Mouse (Mus musculus): ENCODE measurements around the gene Pih1d1. TPM values are rescaled to one million over a fixed set of nuclear protein-coding genes. Genes with fewer than 3 reads are reported as not detected.

Gene Pih1d1
- polyA plus RNA-seq, 1 experiment = 46.9 TPM

DNA sequence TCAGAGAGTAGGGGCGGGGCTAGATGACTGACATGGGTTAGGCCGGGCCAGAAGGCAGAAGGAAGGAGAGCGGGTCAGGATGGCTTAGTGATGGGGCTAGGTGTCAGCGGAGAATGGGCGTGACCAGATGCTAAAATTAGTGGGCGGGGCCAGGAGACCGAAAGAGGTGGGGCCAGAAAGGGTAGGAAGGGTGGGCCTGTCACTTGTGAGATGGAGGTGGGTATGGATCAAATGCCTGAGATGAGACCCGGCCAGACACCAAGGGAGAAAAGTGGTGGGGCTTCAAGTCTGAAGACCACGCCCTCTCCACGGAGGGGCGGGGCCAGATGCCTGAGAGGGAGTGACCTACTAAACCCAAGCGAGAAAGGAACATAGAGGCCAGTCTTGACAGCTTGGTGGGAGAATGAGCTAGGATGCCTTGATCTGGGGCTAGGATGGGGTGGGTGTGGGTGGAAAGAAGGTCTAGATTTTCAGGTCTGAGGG, 19.5 kb upstream of the Pih1d1 start:
- Histone ChIP-seq H3K4me3 (replicated peaks; ENCODE audit: extremely low read depth, low read depth, low read length) (peak overlapping the region; percentile 14), H3K4me1 (ENCODE audit: control insufficient read depth, insufficient read depth, low read length) (peaks cover 7% of the 10 kb centered on the region; the same call in 1 of the 2 replicates)
- 22% methylated on average over 12 of the region's 12 CpGs for WGBS
- DNase-seq = no peak
- TF ChIP-seq CTCF (IDR thresholded peaks at IDR 0.05; ENCODE audit: insufficient read depth, low read length) (no peak), POLR2A (IDR thresholded peaks at IDR 0.05; ENCODE audit: borderline replicate concordance, extremely low read depth, low read depth, low read length) (no peak)

DNA sequence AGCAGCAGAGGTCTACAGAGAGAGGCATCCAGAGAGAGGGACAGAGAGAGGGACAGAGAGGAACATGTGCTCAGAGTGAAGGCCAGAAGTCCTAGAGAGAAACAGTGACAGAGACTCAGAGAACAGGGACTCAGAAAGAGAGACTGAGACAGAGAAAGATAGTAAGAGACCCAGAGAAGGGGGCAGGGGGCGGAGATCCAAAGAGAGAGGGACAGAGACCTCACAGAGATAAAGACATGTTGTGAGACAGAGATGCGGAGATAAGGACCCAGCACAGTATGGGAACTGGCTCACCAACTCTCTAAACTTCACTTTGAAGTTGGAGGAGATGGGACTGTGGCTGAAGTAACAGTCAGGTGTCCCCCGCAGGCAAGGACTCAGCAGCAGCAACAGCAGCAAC, 18.7 kb upstream of the Pih1d1 start:
- 75% methylated on average over 3 of the region's 3 CpGs for WGBS
- TF ChIP-seq CTCF (IDR thresholded peaks at IDR 0.05; ENCODE audit: insufficient read depth, low read length) (no peak), POLR2A (IDR thresholded peaks at IDR 0.05; ENCODE audit: borderline replicate concordance, extremely low read depth, low read depth, low read length) (no peak)
- no peak for DNase-seq
- H3K4me3 ChIP-seq (replicated peaks; ENCODE audit: extremely low read depth, low read depth, low read length) = peak overlapping the region; percentile 78
- 0 out of 2 replicates have a peak, but pooled peaks cover 5% of the 10 kb centered on the region for H3K4me1 ChIP-seq (ENCODE audit: control insufficient read depth, insufficient read depth, low read length)

DNA sequence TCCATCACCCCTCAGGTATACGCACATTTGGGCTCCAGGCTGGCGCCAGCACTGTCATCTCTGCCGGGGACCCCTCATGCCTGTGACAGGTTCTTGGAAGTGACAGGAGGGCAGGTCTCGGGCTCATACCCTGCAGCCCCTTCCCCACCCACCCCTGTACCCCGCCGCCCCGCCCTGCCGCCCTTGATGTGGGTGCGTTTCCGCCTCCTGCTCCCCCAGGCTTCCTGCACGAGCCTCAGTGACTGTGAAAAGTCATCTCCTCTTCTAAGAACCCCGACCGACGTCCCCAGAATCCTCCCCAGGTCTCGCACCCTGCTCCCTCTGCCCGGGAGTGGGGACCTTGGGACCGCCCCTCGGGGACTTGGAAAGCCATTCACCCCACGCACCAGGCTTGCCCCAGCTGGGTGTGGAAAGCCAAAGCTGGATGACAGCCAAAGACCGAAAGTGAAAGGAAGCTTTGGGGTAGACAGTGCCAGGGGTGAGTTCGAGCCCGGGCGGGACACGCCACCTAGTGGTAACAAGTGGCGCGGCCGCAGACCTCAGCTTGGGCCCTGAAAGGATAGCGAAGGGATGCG, 18.0 kb upstream of the Pih1d1 start, which contains the start of the genes Gm45713 and Flt3l:
Gene Gm45713, minus strand, starts transcription at position 239 of the 575 bp plus-strand sequence.
Gene Flt3l, minus strand, starts transcription at position 440 of the 575 bp plus-strand sequence.
- peak; percentile 93 for DNase-seq
- Histone ChIP-seq H3K4me1 (ENCODE audit: control insufficient read depth, insufficient read depth, low read length) (0 out of 2 replicates have a peak, but pooled peaks cover 5% of the 10 kb centered on the region), H3K4me3 (replicated peaks; ENCODE audit: extremely low read depth, low read depth, low read length) (peak within 1 kb of the TSS; percentile 78)
- under 1% methylated on average over 29 of the region's 29 CpGs for WGBS
- TF ChIP-seq CTCF (IDR thresholded peaks at IDR 0.05; ENCODE audit: insufficient read depth, low read length) (peak; percentile 76), POLR2A (IDR thresholded peaks at IDR 0.05; ENCODE audit: borderline replicate concordance, extremely low read depth, low read depth, low read length) (peak; percentile 63; the same call in 1 of the 2 replicates)

DNA sequence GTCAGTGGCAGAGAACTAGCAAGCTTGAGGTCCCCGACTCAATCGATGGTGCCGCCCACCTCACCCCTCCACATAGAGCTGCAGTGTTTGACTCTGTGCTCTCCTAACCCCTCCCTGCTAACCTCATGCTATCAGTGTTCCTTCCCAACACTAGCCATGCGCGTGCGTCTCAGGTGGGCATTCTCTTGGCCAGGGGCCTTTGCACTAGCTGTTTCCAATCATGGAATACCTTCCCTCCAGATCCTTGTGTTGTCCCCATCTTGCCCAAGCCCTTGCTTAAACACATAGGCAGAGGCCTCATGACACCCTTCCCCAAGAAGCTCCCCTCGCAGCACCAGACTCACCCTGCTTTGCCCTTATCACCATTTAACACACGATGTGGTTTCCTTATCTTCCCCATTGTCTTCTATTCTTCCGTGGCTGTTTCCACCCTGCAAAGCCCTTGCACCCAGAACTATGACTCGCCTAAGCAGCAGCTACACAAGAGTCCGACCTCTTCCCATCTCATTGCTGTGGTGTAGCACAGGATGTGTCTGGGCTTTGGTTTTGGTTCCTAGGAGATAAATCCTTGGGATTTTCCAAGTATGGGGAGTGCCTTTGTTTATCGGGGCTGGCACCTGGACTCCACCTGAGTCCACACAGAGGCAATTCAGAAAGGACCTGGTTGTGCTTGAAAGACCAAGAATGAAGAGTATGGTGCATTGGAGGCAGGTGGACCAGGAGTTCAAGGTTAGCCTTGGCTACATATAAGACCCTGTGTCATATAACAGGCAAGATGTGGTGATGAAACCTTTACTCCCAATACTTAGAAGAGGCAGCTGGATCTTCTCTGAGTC, 16.7 kb upstream of the Pih1d1 start:
- no peak overlapping the region for H3K4me3 ChIP-seq (replicated peaks; ENCODE audit: extremely low read depth, low read depth, low read length)
- 0 out of 2 replicates have a peak, but pooled peaks cover 5% of the 10 kb centered on the region for H3K4me1 ChIP-seq (ENCODE audit: control insufficient read depth, insufficient read depth, low read length)
- TF ChIP-seq CTCF (IDR thresholded peaks at IDR 0.05; ENCODE audit: insufficient read depth, low read length) = no peak
- no peak for TF ChIP-seq POLR2A (IDR thresholded peaks at IDR 0.05; ENCODE audit: borderline replicate concordance, extremely low read depth, low read depth, low read length)
- no peak for DNase-seq
- 60% methylated on average over 12 of the region's 12 CpGs for whole genome bisulfite sequencing

DNA sequence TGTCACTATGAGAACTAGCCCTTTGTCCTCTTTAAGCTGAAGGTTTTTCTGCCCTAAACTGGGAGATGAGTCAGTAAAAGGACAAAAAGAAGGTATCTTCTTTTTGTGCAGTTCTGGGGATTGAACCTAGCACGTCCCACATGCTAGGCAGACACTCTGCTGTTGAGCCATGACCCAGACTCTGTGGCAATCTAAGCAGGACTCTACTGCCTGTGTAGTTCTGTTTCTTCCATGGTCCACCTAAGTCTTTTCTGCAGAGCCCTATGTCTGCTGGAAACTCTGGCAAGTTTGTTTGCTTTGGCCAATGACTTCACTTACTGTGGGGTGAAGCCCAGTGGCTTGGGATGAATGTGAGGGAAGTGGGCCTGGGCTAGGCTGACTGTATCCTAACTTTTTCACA, 15.7 kb upstream of the Pih1d1 start:
- H3K4me1 ChIP-seq (ENCODE audit: control insufficient read depth, insufficient read depth, low read length) = 0 out of 2 replicates have a peak, but pooled peaks cover 5% of the 10 kb centered on the region
- WGBS = 85% methylated on average over 1 of the region's 1 CpGs

DNA sequence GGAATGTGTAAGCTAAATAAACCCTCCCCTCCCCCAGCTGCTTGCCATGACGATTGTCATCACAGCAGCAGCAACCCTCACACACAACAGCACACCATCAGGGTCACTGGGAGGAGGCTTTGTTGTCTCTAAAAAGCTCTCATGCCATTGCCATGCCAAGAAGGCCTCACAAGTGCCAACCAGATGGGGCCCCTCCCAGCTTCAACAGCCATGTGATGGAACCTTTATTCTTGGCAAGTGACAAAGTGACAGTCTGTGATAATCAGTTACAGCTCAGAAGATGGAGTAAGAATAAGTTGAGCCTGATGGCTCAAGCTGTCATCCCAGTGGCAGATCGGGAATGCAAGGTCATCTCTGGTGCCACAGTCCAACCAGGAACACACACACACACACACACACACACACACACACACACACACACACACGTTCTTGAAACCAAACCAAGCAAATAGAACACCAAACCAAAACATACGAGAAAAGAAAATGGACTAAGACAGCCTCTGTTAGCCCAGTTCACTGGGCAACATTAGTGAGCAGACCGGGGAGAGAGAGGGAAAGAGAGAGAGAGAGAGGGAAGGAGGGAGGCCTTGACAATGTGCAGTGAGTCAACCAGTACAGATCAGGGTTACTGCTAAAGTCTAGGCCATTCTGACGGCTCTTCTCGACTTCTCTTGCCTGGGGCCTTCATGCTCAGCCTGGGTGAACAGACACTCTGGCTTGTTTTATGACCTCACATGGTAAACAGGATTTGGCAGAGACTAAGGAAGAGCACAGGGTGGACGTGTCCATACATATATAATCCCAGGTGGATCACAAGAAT, 14.0 kb upstream of the Pih1d1 start:
- DNase-seq = no peak
- WGBS = 64% methylated on average over 8 of the region's 8 CpGs
- Histone ChIP-seq H3K4me3 (replicated peaks; ENCODE audit: extremely low read depth, low read depth, low read length) (no peak overlapping the region), H3K4me1 (ENCODE audit: control insufficient read depth, insufficient read depth, low read length) (0 out of 2 replicates have a peak, but pooled peaks cover 2% of the 10 kb centered on the region)
- TF ChIP-seq CTCF (IDR thresholded peaks at IDR 0.05; ENCODE audit: insufficient read depth, low read length) = no peak
- TF ChIP-seq POLR2A (IDR thresholded peaks at IDR 0.05; ENCODE audit: borderline replicate concordance, extremely low read depth, low read depth, low read length) = no peak

More for the DNA sequence above, 15.7 kb upstream of the Pih1d1 start:
- H3K4me3 ChIP-seq (replicated peaks; ENCODE audit: extremely low read depth, low read depth, low read length) = no peak overlapping the region
- TF ChIP-seq CTCF (IDR thresholded peaks at IDR 0.05; ENCODE audit: insufficient read depth, low read length) (no peak), POLR2A (IDR thresholded peaks at IDR 0.05; ENCODE audit: borderline replicate concordance, extremely low read depth, low read depth, low read length) (no peak)
- no peak for DNase-seq

DNA sequence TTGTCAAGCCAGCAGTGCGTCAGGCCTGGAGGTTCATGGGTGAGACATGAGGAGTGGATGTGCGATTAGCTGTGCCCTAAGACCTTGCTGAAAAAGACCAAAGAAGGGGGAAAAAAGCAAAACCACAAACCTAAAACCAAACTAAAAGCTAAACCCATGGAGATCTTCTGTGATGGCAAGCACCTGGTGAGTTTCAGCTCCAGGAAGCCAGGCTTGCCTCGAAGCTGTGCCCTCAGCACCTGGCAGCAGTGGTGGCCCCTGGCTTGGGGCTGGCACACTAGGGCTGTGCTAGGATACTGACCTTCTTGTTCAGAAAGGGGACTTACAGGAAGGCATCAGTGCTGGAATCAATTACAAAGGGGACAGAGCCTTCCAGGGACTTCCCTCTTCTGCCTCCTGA, 12.8 kb upstream of the Pih1d1 start:
- DNase-seq = no peak
- Histone ChIP-seq H3K4me1 (ENCODE audit: control insufficient read depth, insufficient read depth, low read length) (0 out of 2 replicates have a peak, but pooled peaks cover 2% of the 10 kb centered on the region), H3K4me3 (replicated peaks; ENCODE audit: extremely low read depth, low read depth, low read length) (no peak overlapping the region)
- WGBS = 81% methylated on average over 3 of the region's 3 CpGs
- TF ChIP-seq POLR2A (IDR thresholded peaks at IDR 0.05; ENCODE audit: borderline replicate concordance, extremely low read depth, low read depth, low read length) (no peak), CTCF (IDR thresholded peaks at IDR 0.05; ENCODE audit: insufficient read depth, low read length) (no peak)

DNA sequence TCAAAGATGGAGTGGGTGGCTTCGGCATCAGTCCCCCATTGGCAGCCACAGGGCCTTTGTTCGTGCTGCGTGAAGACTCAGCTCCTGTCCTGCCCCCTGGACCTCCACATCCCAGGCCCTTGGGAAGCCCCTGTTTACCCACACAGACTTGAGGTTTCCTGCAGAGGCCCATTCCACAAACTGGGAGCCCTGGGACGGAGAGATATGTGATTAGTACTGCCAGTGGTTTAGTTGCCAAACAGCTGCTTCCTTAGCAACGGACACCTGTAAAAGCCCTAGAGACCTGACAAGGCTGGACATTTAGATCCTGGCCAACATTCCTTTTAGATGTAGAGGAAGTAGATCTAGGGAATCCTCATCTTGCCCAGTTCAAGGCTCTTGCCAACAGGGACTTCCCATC, 12.2 kb upstream of the Pih1d1 start:
- Histone ChIP-seq H3K4me3 (replicated peaks; ENCODE audit: extremely low read depth, low read depth, low read length) (no peak overlapping the region), H3K4me1 (ENCODE audit: control insufficient read depth, insufficient read depth, low read length) (no peaks in the 10 kb centered on the region)
- WGBS = 84% methylated on average over 5 of the region's 5 CpGs
- no peak for DNase-seq
- no peak for TF ChIP-seq POLR2A (IDR thresholded peaks at IDR 0.05; ENCODE audit: borderline replicate concordance, extremely low read depth, low read depth, low read length)
